Mouse (Mus musculus): Measurements from ENCODE around the gene Klc1. TPM values are rescaled to one million over a fixed set of nuclear protein-coding genes. Genes with fewer than 3 reads are reported as not detected.

The Klc1 gene
- polyA plus RNA-seq, 1 experiment from 2014 or later, result 119 TPM

GRCm38 (mm10) chr12:111820708-111821107, 62.1 kb downstream of the Klc1 start:
- Histone ChIP-seq H3K4me3 (ENCODE audit: inconsistent target) (no peak overlapping the region), H3K27ac (no peak overlapping the region), H3K36me3 (ENCODE audit: inconsistent target) (peaks cover 9% of the 10 kb centered on the region; the same call in 1 of the 2 replicates), H3K79me2 (ENCODE audit: inconsistent target) (peaks cover 34% of the 10 kb centered on the region; the same call in 1 of the 2 replicates)
- 49% methylated on average over 7 of the region's 7 CpGs for WGBS (ENCODE audit: missing documents)

- no peak overlapping the region for H3K27ac ChIP-seq
- 79% methylated on average over 4 of the region's 4 CpGs for WGBS (ENCODE audit: missing documents)
- H3K36me3 ChIP-seq (ENCODE audit: inconsistent target), result peaks cover 21% of the 10 kb centered on the region
- H3K79me2 ChIP-seq (ENCODE audit: inconsistent target), result peaks cover 29% of the 10 kb centered on the region; the same call in 1 of the 2 replicates
- no peak overlapping the region for H3K4me3 ChIP-seq (ENCODE audit: inconsistent target)
These were observed 63.3 kb downstream of the Klc1 start for GRCm38 (mm10) chr12:111821931-111822330.

GRCm38 (mm10) chr12:111827556-111827955, 68.9 kb downstream of the Klc1 start:
- H3K79me2 ChIP-seq (ENCODE audit: inconsistent target), result no peaks in the 10 kb centered on the region
- H3K27ac ChIP-seq, result no peak overlapping the region
- 98% methylated on average over 11 of the region's 12 CpGs for WGBS (ENCODE audit: missing documents)
- H3K4me3 ChIP-seq (ENCODE audit: inconsistent target), result no peak overlapping the region
- peaks cover 73% of the 10 kb centered on the region for H3K36me3 ChIP-seq (ENCODE audit: inconsistent target)

- Histone ChIP-seq H3K79me2 (ENCODE audit: inconsistent target) (no peaks in the 10 kb centered on the region), H3K27ac (no peak overlapping the region), H3K36me3 (ENCODE audit: inconsistent target) (peaks cover 91% of the 10 kb centered on the region), H3K4me3 (ENCODE audit: inconsistent target) (no peak overlapping the region)
- WGBS (ENCODE audit: missing documents), result 92% methylated on average over 5 of the region's 5 CpGs
These were observed 70.8 kb downstream of the Klc1 start for GRCm38 (mm10) chr12:111829447-111829846.

- H3K27ac ChIP-seq, result no peak overlapping the region
- peaks cover 95% of the 10 kb centered on the region for H3K36me3 ChIP-seq (ENCODE audit: inconsistent target)
- no peaks in the 10 kb centered on the region for H3K79me2 ChIP-seq (ENCODE audit: inconsistent target)
- no peak overlapping the region for H3K4me3 ChIP-seq (ENCODE audit: inconsistent target)
- 90% methylated on average over 9 of the region's 9 CpGs for WGBS (ENCODE audit: missing documents)
These were observed 71.3 kb downstream of the Klc1 start for GRCm38 (mm10) chr12:111829954-111830353.

GRCm38 (mm10) chr12:111830375-111830774, 71.7 kb downstream of the Klc1 start:
- 63% methylated on average over 10 of the region's 10 CpGs for WGBS (ENCODE audit: missing documents)
- H3K27ac ChIP-seq, result no peak overlapping the region
- no peaks in the 10 kb centered on the region for H3K79me2 ChIP-seq (ENCODE audit: inconsistent target)
- H3K4me3 ChIP-seq (ENCODE audit: inconsistent target), result no peak overlapping the region
- peaks cover 95% of the 10 kb centered on the region for H3K36me3 ChIP-seq (ENCODE audit: inconsistent target)

- Histone ChIP-seq H3K79me2 (ENCODE audit: inconsistent target) (no peaks in the 10 kb centered on the region), H3K4me3 (ENCODE audit: inconsistent target) (no peak overlapping the region), H3K27ac (no peak overlapping the region), H3K36me3 (ENCODE audit: inconsistent target) (peaks cover 97% of the 10 kb centered on the region)
- 99% methylated on average over 5 of the region's 5 CpGs for WGBS (ENCODE audit: missing documents)
These were observed 74.0 kb downstream of the Klc1 start for GRCm38 (mm10) chr12:111832643-111833042.

- no peak overlapping the region for H3K27ac ChIP-seq
- H3K79me2 ChIP-seq (ENCODE audit: inconsistent target), result no peaks in the 10 kb centered on the region
- WGBS (ENCODE audit: missing documents), result 95% methylated on average over 10 of the region's 10 CpGs
- peaks cover 97% of the 10 kb centered on the region for H3K36me3 ChIP-seq (ENCODE audit: inconsistent target)
- H3K4me3 ChIP-seq (ENCODE audit: inconsistent target), result no peak overlapping the region
These were observed 74.8 kb downstream of the Klc1 start for GRCm38 (mm10) chr12:111833457-111833856.

GRCm38 (mm10) chr12:111842565-111843433, 84.2 kb downstream of the Klc1 start:
- H3K4me3 ChIP-seq (ENCODE audit: inconsistent target), result no peak overlapping the region

GRCm38 (mm10) chr12:111843470-111843869, 84.8 kb downstream of the Klc1 start:
- Histone ChIP-seq H3K4me3 (ENCODE audit: inconsistent target) (no peak overlapping the region), H3K27ac (peak overlapping the region; percentile 69), H3K79me2 (ENCODE audit: inconsistent target) (no peaks in the 10 kb centered on the region), H3K36me3 (ENCODE audit: inconsistent target) (peaks cover 21% of the 10 kb centered on the region)
- WGBS (ENCODE audit: missing documents), result 0% methylated on average over 2 of the region's 2 CpGs

More at GRCm38 (mm10) chr12:111842565-111843433, 84.2 kb downstream of the Klc1 start:
- Histone ChIP-seq H3K27ac (peak overlapping the region; percentile 69), H3K79me2 (ENCODE audit: inconsistent target) (no peaks in the 10 kb centered on the region), H3K36me3 (ENCODE audit: inconsistent target) (peaks cover 27% of the 10 kb centered on the region)
- WGBS (ENCODE audit: missing documents), result 78% methylated on average over 14 of the region's 15 CpGs

GRCm38 (mm10) chr12:111845953-111846352, 87.3 kb downstream of the Klc1 start:
- 100% methylated on average over 4 of the region's 4 CpGs for WGBS (ENCODE audit: missing documents)
- Histone ChIP-seq H3K27ac (no peak overlapping the region), H3K36me3 (ENCODE audit: inconsistent target) (no peaks in the 10 kb centered on the region; the same call in 1 of the 2 replicates)

GRCm38 (mm10) chr12:111846815-111847214, 88.2 kb downstream of the Klc1 start:
- H3K27ac ChIP-seq, result no peak overlapping the region
- H3K36me3 ChIP-seq (ENCODE audit: inconsistent target), result no peaks in the 10 kb centered on the region
- H3K79me2 ChIP-seq (ENCODE audit: inconsistent target), result no peaks in the 10 kb centered on the region
- 98% methylated on average over 10 of the region's 10 CpGs for WGBS (ENCODE audit: missing documents)
- H3K4me3 ChIP-seq (ENCODE audit: inconsistent target), result no peak overlapping the region

More at GRCm38 (mm10) chr12:111845953-111846352, 87.3 kb downstream of the Klc1 start:
- Histone ChIP-seq H3K79me2 (ENCODE audit: inconsistent target) (no peaks in the 10 kb centered on the region), H3K4me3 (ENCODE audit: inconsistent target) (no peak overlapping the region)

- H3K36me3 ChIP-seq (ENCODE audit: inconsistent target), result no peaks in the 10 kb centered on the region
- WGBS (ENCODE audit: missing documents), result 80% methylated on average over 9 of the region's 9 CpGs
- no peak overlapping the region for H3K4me3 ChIP-seq (ENCODE audit: inconsistent target)
- H3K79me2 ChIP-seq (ENCODE audit: inconsistent target), result no peaks in the 10 kb centered on the region
- H3K27ac ChIP-seq, result peak overlapping the region; percentile 65
These were observed 89.7 kb downstream of the Klc1 start for GRCm38 (mm10) chr12:111848300-111848798.

- H3K79me2 ChIP-seq (ENCODE audit: inconsistent target), result no peaks in the 10 kb centered on the region
- WGBS (ENCODE audit: missing documents), result 87% methylated on average over 2 of the region's 2 CpGs
- no peak overlapping the region for H3K4me3 ChIP-seq (ENCODE audit: inconsistent target)
- H3K36me3 ChIP-seq (ENCODE audit: inconsistent target), result 0 out of 2 replicates have a peak, but pooled peaks cover 4% of the 10 kb centered on the region
- no peak overlapping the region for H3K27ac ChIP-seq
These were observed 92.6 kb downstream of the Klc1 start for GRCm38 (mm10) chr12:111851235-111851634.

- WGBS (ENCODE audit: missing documents), result 89% methylated on average over 3 of the region's 5 CpGs
- 0 out of 2 replicates have a peak, but pooled peaks cover 4% of the 10 kb centered on the region for H3K36me3 ChIP-seq (ENCODE audit: inconsistent target)
- no peaks in the 10 kb centered on the region for H3K79me2 ChIP-seq (ENCODE audit: inconsistent target)
- H3K27ac ChIP-seq, result no peak overlapping the region
- no peak overlapping the region for H3K4me3 ChIP-seq (ENCODE audit: inconsistent target)
These were observed 93.1 kb downstream of the Klc1 start for GRCm38 (mm10) chr12:111851745-111852144.
